Mouse (Mus musculus): ENCODE measurements around the gene Wwox. TPM values are rescaled to one million over a fixed set of nuclear protein-coding genes. Genes with fewer than 3 reads are reported as not detected.

The Wwox gene
- total RNA-seq, 1 experiment = 12.5 TPM

DNA sequence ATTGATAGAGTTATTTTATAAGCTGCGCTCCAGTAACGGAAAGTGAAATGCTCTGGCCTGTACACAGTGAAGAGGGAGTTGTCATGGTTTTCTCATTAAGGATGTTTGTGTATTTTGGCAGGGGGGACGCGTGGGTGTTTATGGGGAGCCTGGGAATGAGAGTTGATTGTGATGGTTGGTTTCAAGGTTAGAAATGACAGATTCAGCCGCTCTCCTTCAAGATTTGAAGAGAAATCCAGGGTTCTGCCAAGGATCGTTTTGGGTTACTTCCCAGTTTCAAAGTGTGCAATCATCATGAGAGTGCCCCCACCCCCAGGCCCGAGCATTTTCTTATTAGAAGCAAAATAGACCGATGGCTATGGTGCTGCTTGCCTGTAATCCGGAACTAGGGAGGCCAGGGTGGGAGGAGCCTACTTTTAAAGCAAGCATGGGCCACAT lies 231.8 kb downstream of the Wwox start:
- Histone ChIP-seq H3K4me1 (ENCODE audit: control insufficient read depth in 2 of 2, insufficient read depth in 2 of 2, low read length in 2 of 2, poor library complexity in 1 of 2) (no peaks in the 10 kb centered on the region; a peak in 1 of 4 replicates), H3K9ac (ENCODE audit: insufficient read depth, low read depth, low read length, poor library complexity, severe bottlenecking) (no peak overlapping the region), H3K9me3 (ENCODE audit: control insufficient read depth, insufficient read depth, low read depth, low read length) (no peaks in the 10 kb centered on the region; the same call in 1 of the 2 replicates), H3K4me3 (ENCODE audit: insufficient read depth in 1 of 2, low read depth in 1 of 2, low read length in 2 of 2, poor library complexity in 1 of 2, severe bottlenecking in 1 of 2) (no peak overlapping the region), H3K36me3 (ENCODE audit: control insufficient read depth, insufficient read depth, low read length, poor library complexity, severe bottlenecking) (no peaks in the 10 kb centered on the region), H3K27ac (ENCODE audit: insufficient read depth, low read depth, low read length, poor library complexity, severe bottlenecking) (no peak overlapping the region)
- no peak for DNase-seq (ENCODE audit: low read depth, low spot score)
- TF ChIP-seq ZNF384 (IDR thresholded peaks at IDR 0.05; ENCODE audit: low read depth, low read length) = no peak
- no peak for TF ChIP-seq MAFK (IDR thresholded peaks at IDR 0.05; ENCODE audit: insufficient read depth, low read depth, low read length)
- TF ChIP-seq CHD2 (IDR thresholded peaks at IDR 0.05; ENCODE audit: low read depth, low read length) = no peak
- no peak for TF ChIP-seq ZC3H11A (IDR thresholded peaks at IDR 0.05; ENCODE audit: borderline replicate concordance, low read depth, low read length)
- no peak for TF ChIP-seq HCFC1 (IDR thresholded peaks at IDR 0.05; ENCODE audit: borderline replicate concordance, insufficient read depth, low read length)
- in situ Hi-C loops (cut with MboI; ENCODE audit: low sequenced_read_pairs in 2 of 2, unreplicated experiment in 2 of 2) = no loop called here

- Histone ChIP-seq H3K4me3 (ENCODE audit: insufficient read depth in 1 of 2, low read depth in 1 of 2, low read length in 2 of 2, poor library complexity in 1 of 2, severe bottlenecking in 1 of 2) (no peak overlapping the region), H3K9ac (ENCODE audit: insufficient read depth, low read depth, low read length, poor library complexity, severe bottlenecking) (no peak overlapping the region), H3K36me3 (ENCODE audit: control insufficient read depth, insufficient read depth, low read length, poor library complexity, severe bottlenecking) (no peaks in the 10 kb centered on the region), H3K9me3 (ENCODE audit: control insufficient read depth, insufficient read depth, low read depth, low read length) (no peaks in the 10 kb centered on the region; the same call in 1 of the 2 replicates), H3K4me1 (ENCODE audit: control insufficient read depth in 2 of 2, insufficient read depth in 2 of 2, low read length in 2 of 2, poor library complexity in 1 of 2) (peaks cover 2 to 5% of the 10 kb centered on the region in 2 experiments; a peak in 1 of 4 replicates), H3K27ac (ENCODE audit: insufficient read depth, low read depth, low read length, poor library complexity, severe bottlenecking) (no peak overlapping the region)
- no peak for DNase-seq (ENCODE audit: low read depth, low spot score)
- TF ChIP-seq ZNF384 (IDR thresholded peaks at IDR 0.05; ENCODE audit: low read depth, low read length) = no peak
- no peak for TF ChIP-seq ZC3H11A (IDR thresholded peaks at IDR 0.05; ENCODE audit: borderline replicate concordance, low read depth, low read length)
- no peak for TF ChIP-seq CHD2 (IDR thresholded peaks at IDR 0.05; ENCODE audit: low read depth, low read length)
- TF ChIP-seq HCFC1 (IDR thresholded peaks at IDR 0.05; ENCODE audit: borderline replicate concordance, insufficient read depth, low read length) = no peak
- no peak for TF ChIP-seq MAFK (IDR thresholded peaks at IDR 0.05; ENCODE audit: insufficient read depth, low read depth, low read length)
- in situ Hi-C loops (cut with MboI; ENCODE audit: low sequenced_read_pairs in 2 of 2, unreplicated experiment in 2 of 2) = no loop called here
These were observed 234.0 kb downstream of the Wwox start for GRCm38 (mm10) chr8:114673416-114673815.

DNA sequence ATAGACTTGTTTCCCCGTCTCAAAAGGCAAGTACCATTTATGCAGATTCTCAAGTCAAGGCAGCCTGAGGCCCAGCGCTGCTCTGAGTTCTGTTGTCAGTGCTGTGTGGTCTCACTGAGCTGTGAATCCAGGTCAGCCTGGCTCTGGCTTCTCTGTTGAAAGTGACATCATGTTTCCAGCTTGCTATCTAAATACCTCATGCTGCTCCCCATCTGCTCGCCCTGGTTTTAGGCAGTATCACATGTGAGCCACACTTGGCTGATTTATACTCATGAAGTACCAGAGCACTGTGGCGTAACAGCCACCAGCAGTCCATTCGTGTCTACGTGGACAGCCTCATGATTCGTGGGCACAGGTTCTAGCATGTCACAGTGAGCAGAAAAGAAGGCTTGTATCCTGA lies 235.7 kb downstream of the Wwox start:
- Histone ChIP-seq H3K4me1 (ENCODE audit: control insufficient read depth in 2 of 2, insufficient read depth in 2 of 2, low read length in 2 of 2, poor library complexity in 1 of 2) (peaks cover 2 to 5% of the 10 kb centered on the region in 2 experiments; a peak in 1 of 4 replicates), H3K36me3 (ENCODE audit: control insufficient read depth, insufficient read depth, low read length, poor library complexity, severe bottlenecking) (no peaks in the 10 kb centered on the region), H3K9ac (ENCODE audit: insufficient read depth, low read depth, low read length, poor library complexity, severe bottlenecking) (no peak overlapping the region), H3K27ac (ENCODE audit: insufficient read depth, low read depth, low read length, poor library complexity, severe bottlenecking) (no peak overlapping the region), H3K4me3 (ENCODE audit: insufficient read depth in 1 of 2, low read depth in 1 of 2, low read length in 2 of 2, poor library complexity in 1 of 2, severe bottlenecking in 1 of 2) (no peak overlapping the region), H3K9me3 (ENCODE audit: control insufficient read depth, insufficient read depth, low read depth, low read length) (no peaks in the 10 kb centered on the region; the same call in 1 of the 2 replicates)
- in situ Hi-C loops (cut with MboI; ENCODE audit: low sequenced_read_pairs in 2 of 2, unreplicated experiment in 2 of 2) = no loop called here
- no peak for DNase-seq (ENCODE audit: low read depth, low spot score)
- TF ChIP-seq HCFC1 (IDR thresholded peaks at IDR 0.05; ENCODE audit: borderline replicate concordance, insufficient read depth, low read length) (no peak), CHD2 (IDR thresholded peaks at IDR 0.05; ENCODE audit: low read depth, low read length) (no peak), MAFK (IDR thresholded peaks at IDR 0.05; ENCODE audit: insufficient read depth, low read depth, low read length) (no peak), ZNF384 (IDR thresholded peaks at IDR 0.05; ENCODE audit: low read depth, low read length) (no peak), ZC3H11A (IDR thresholded peaks at IDR 0.05; ENCODE audit: borderline replicate concordance, low read depth, low read length) (no peak)

DNA sequence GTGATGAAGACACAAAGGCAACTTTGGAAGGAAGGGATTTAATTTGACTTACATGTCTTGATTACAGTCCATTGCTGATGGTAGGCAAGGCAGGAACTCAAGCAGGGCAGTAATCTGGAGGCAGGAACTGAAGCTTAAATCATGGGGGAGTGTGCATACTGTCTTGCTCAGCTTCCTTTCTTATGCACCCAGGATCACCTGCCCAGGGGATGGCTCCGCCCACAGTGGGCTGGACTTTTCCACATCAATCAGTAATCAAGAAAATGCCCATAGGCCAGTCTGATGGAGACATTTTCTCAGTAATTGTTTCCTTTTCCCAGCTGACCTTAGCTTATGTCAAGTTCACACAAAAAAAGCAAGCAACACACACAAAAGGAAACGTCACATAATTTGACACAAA lies 237.5 kb downstream of the Wwox start:
- Histone ChIP-seq H3K4me1 (ENCODE audit: control insufficient read depth in 2 of 2, insufficient read depth in 2 of 2, low read length in 2 of 2, poor library complexity in 1 of 2) (peaks cover 2 to 5% of the 10 kb centered on the region in 2 experiments; a peak in 1 of 4 replicates), H3K27ac (ENCODE audit: insufficient read depth, low read depth, low read length, poor library complexity, severe bottlenecking) (no peak overlapping the region), H3K9ac (ENCODE audit: insufficient read depth, low read depth, low read length, poor library complexity, severe bottlenecking) (no peak overlapping the region), H3K4me3 (ENCODE audit: insufficient read depth in 1 of 2, low read depth in 1 of 2, low read length in 2 of 2, poor library complexity in 1 of 2, severe bottlenecking in 1 of 2) (no peak overlapping the region), H3K36me3 (ENCODE audit: control insufficient read depth, insufficient read depth, low read length, poor library complexity, severe bottlenecking) (no peaks in the 10 kb centered on the region), H3K9me3 (ENCODE audit: control insufficient read depth, insufficient read depth, low read depth, low read length) (no peaks in the 10 kb centered on the region; the same call in 1 of the 2 replicates)
- DNase-seq (ENCODE audit: low read depth, low spot score) = peak; percentile 25
- in situ Hi-C loops (cut with MboI; ENCODE audit: low sequenced_read_pairs in 2 of 2, unreplicated experiment in 2 of 2) = no loop called here
- TF ChIP-seq HCFC1 (IDR thresholded peaks at IDR 0.05; ENCODE audit: borderline replicate concordance, insufficient read depth, low read length) (no peak), ZC3H11A (IDR thresholded peaks at IDR 0.05; ENCODE audit: borderline replicate concordance, low read depth, low read length) (no peak), ZNF384 (IDR thresholded peaks at IDR 0.05; ENCODE audit: low read depth, low read length) (no peak), CHD2 (IDR thresholded peaks at IDR 0.05; ENCODE audit: low read depth, low read length) (no peak), MAFK (IDR thresholded peaks at IDR 0.05; ENCODE audit: insufficient read depth, low read depth, low read length) (no peak)

All from ES-E14 (cell line).